Mouse (Mus musculus): ENCODE measurements at regions not wholly inside any gene's neighbourhood (a gene's known extent, or its start where the extent isn't known, plus 50 kb on each side); places are given as distances from the start of the nearest gene placed in this dataset.

DNA sequence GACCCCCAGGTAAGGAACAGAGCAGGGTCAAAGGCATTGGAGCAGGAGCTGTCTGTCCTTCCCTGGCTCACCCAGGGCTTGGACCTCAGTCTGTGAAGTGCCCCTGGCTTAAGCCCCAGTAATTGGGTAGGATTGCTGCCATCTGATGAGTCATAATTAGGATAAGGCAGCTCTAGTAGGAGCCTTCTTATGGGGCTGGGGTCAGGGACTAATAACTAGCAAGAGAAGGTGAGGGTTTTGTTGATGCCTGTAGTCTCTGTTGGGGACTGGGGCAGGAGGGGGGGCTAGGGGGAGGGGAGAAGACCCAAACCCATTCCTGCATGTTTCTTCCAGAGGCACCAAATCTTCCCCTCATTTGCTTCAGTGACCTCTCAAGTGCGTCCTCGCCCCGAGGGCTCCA lies 172.4 kb upstream of the Mki67 start:
- no peak for DNase-seq (ENCODE audit: low spot score)

DNA sequence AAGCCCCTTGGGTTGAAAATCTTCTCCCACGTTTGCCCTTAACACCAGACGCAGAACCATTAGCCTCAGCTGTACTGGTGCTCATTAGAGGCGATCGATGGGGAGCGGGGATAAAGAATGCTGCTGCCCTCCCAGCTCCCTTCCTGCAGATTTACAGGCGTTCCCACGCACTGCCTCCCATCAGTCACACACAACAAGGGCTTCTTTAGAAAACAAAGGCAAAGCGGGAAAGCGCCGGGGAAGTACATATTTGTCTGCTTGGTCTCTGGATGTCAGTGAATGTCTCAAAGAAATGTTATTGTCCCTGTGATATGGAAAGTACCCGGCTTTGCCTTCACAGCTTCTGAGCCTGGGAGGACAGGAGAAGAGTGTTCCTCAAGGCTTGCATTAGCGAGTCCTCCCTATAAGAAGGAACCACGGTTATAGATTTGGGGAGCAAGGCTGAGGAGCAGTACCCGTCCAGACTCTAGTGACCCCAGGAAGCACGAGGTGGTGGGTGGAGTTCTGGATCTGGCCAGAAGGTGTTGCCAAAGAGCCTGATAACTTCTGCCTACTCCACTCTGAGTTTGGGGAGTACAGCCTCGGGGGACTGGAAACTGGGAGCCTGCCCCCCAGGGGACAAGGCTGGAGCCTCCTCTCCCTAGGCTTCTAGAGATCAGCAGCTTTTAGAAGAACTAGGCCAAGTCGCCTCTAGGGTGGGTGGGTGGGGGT lies 173.0 kb upstream of the Mki67 start:
- DNase-seq (ENCODE audit: low spot score), result peak; percentile 10

DNA sequence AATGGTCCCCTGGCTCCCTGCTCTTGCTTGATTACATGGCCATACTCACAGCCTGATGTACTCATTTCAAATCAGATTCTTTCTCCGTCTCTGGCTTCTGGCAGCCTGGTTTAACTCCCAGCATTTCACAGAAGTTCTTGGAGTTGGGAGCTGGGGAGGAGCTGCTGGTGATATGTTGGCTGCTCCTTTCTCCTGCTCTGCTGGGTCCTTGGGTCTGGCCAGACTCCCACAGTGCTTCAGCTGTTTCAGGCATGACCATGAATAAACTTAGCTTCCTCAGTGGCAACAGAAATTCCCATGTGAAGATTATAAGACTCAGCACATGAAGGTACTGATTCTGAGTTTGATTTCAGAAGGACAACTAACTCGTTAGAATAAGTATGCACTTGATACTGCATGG lies 182.7 kb upstream of the Mki67 start:
- DNase-seq (ENCODE audit: low spot score), result no peak

DNA sequence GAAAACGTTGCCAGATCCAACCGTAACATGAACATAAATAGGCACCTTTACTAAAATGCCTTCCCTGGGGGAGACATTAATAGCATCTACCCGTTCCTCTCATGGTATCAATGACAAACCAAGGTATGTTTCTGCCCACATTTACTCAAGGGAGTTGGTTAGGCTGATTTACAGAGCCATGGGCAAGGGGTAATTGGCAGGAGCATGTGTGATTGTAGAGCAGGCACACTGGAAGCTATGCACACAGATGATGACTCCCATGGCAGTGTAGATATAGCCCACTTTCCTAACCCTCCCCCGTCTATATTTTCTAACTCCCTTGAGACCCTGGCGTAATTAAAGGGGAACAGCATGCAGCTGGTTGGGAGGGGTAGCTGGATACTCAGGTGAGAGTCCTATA lies 183.6 kb upstream of the Mki67 start:
- no peak for DNase-seq (ENCODE audit: low spot score)

DNA sequence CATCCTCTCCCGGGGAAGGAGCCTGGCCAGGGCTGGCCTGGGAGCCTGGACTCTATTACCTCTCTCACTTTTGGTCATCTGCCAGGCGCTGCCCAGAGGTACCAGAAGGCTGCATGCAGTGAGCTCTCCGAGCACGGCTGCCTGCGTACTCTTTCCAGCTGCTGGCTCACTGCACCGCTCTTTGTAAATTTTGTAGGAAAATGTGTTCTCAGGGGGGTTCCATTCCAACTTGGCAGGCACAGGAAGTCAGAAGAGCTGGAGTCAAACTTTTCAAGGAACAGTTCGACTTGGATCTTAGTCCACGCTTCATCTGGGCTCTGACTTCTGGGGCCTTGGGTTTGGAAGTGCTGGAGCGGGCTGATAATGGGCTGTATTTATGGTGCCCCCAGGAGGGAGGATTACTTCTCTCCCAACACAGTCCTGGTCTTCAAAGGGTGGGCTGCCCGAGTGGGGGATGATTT lies 184.7 kb upstream of the Mki67 start:
- DNase-seq (ENCODE audit: low spot score), result no peak

DNA sequence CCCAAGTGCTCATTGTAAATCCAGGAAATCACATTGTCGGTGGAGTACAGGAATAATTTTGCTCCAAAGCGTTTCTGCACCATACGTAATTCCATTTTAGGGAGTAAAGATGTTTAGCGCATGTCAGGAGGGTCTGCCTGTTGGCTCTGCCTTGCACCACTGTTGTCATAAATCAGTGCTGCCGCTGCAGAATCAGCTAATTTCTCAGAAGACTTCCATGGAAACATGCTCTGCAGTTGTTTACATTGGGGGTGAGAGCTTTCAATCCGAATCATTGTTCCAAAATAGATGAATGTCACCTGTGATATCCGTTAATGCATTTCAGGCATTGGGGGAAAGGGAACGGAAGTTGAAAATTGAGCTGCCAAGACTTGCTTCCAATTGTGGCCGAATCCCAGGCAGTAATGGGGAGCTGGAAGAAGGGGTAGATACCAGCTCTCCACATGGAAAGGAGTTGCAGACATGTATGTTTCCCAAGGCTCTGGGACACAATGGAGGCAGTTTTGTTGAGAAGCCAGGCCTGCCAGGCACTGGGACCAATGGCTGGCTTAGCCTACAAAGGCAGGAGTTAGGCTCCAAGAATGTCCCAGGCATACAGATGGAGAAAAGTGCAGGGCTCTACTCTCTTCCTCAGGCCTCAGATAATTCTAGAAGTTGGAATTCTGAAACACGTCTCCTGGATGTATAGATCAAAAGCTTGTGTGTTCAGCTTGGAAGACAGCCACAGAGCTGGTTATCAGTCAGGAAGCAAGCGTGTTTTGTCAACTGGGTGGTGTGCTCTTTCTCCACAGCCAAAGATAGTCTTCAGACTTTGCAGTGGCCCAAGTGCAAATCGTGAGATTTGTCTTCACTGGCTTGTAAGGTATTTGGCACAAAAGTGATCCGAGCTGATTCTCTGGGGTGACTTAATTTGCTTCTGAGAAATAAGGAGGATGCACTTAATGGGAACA lies 186.2 kb upstream of the Mki67 start:
- no peak for DNase-seq (ENCODE audit: low spot score)

DNA sequence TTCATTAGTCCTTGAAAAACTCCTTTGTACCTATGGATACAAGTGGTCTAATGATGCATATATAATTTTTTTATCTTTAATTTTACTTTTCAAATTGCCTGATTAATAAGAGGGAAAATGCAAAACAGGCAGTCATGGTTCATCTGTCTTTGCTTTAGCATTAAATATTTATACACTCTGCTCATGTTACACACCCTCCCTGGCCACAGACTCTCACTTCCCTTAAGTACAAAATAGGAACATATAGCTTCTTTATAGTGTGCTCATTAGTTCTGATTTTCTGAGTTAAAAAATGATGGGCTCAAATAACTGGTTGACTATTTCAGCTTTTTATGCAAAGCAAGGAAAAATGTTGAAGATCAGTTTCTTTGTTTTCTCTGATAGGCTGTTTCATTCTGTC lies 195.2 kb upstream of the Mki67 start:
- DNase-seq (ENCODE audit: low spot score), result no peak

DNA sequence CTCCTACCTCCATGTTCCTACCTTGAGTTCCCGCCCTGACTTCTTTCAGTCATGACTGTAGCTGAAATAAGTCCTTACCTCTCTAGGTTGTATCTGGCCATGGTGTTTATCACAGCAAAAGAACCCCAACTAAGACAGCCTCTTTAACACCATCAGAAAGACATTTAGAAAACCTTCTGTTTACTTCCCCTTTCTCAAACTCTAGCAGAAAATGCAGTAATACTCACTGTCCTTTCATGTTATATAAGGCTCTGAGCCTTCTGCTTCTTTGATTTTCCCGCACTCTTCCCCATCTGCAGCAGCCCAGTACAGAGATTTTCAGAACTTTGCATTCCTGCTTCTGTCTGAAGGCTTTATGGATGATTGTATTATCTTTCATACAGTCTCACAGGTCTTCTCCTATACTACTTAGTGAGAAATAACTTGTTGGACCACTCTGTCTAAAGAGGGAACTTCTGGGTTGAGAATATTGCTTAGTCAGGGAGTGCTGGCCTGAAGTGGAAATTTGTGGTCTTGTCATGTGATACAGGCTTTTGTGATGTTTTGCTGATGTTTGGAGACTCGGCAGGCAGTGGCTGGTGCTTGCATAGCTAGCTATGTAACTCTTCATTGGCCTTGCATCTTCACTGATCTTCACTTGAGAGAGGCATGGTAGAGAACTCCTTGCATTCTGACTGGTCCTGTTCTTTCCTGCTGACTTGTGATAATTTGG lies 197.9 kb upstream of the Mki67 start:
- DNase-seq (ENCODE audit: low spot score), result no peak

DNA sequence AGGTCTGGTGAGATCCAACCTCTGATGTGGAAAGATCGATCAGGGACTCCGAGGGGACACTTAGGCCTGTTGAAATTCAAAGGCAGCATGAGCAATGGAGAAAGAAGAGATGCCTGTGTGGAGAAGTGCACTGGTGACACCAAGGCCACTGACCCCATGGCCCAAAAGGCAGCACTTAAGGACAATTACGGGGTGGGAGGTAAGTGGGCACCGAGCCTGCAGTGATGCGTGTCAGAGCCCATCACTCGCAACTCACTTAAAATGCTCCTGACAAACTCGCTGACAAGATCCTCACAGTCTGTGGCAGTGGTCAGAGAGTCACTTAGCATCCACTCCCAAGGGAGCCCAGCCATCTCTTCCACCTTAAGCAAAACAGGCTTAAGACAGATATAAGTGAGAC lies 207.7 kb upstream of the Mki67 start:
- no peak for DNase-seq (ENCODE audit: low spot score)

DNA sequence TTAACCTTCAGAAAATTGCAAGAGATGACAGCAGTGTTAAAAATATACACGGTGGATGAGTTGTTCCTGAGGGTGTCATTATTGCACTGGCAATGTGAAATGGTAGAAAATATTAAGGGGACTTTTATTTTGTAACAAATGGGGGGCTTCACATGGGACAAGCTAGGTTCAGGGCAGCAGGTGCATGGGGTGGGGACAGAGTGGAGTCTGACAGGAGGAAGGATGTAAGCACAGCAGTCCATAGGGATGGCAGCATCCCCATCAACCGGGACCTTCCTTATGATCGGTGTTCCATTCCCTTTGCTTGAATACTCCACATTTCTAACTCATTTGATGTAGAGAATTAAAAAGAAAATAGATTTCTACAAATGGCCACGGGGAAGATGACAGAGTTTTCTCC lies 208.5 kb upstream of the Mki67 start:
- no peak for DNase-seq (ENCODE audit: low spot score)

DNA sequence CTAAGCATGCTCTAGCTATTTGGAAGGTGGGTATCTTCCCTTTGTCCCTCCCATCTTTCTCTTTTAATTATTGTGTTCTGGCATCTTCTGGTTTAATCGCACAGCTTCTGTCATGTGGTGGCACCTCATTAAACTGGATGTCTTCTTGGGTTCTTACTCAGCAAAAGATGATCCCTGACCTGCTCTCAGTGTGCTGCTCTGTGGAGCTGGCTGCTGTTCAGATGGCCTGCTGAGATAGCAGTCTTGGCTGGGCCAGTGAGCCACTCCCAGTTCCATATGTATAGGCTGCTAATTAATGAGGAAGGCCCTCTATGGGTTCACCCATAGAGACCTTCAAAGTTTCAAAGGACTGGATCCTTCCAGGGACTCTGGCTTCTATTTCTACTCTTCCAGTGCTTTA lies 213.9 kb upstream of the Mki67 start:
- no peak for DNase-seq (ENCODE audit: low spot score)

DNA sequence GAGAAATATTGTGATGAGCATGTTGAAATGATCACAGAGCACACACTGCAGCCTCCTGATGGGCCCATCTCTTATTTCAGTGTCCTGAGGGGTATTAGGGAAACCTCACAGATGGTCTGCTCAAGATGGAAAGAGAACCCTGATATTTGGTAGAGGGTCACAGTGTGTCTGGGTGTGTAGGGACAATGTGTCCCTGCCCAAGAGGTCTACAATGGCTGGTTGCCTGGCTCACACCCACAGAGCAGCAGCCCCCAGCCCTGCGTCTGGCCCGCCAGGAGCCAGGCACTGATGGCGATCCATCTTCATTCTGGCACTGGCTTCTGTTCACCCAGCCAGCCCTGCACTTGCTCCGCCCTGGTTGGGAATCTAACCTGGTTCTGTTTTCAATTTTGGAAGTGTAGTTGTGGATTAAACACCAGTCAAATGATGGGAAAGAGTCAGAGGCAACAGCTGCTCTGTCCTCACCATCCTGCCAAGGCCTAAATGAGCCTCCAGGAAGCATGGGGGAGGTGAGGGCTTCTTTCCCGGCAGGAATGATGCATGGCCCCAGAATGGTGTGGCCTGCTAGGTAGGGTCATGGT lies 216.5 kb upstream of the Mki67 start:
- DNase-seq (ENCODE audit: low spot score), result no peak

DNA sequence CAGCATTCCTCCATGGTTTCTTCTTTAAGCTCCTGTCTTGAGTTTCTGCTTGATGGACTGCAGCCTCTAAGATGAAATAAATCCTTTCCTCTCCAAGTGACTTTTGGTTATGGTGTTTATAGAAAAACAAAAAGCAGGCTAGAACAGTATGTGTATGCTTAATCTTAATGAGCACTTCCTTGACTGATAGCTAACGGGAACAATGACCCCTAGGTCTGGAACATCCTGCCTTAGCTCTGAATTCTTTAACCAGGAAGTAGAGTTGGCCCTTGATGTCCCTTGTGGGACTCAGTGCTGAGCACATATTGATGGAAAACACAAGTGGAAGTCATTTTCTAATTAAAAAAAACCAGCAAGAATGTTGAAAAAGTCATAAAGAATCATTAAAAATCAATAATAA lies 219.0 kb upstream of the Mki67 start:
- no peak for DNase-seq (ENCODE audit: low spot score)

DNA sequence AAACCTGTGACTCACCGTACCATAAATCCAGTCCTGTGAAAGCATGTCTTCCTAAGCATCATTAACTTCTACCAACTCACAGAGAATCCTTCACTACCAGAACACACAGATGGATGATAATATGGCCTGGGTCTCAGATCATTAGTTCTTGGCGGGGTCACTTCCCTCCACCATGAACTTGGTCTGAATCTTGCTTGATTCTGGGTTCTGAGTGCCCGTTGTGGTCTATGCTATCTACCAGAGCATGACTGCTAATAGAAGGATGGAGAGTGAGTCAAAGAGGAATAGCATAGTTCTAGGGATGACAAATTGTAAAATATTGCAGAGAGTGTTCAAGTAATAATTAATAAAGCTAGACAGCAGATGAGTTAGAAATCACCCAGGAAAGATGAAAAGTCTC lies 221.3 kb upstream of the Mki67 start:
- DNase-seq (ENCODE audit: low spot score), result no peak

DNA sequence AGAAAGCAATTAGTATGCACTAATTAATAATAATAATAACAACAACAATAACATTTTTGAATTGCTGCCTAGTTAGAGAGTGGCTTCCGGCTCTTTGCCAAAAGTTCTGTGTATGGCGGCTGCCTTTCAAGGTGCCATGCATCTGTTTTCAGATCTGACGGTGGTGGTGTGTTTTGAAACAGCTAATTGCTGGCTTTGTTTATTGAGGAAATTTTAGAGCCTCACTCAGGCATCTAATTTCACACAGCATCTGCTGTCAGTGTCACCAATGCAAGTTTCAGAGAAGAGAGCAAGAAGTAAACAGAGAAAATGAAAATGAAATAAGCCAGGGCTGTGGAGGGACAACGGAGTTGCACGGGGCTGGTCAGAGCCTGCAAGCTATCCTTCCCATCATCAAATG lies 223.2 kb upstream of the Mki67 start:
- DNase-seq (ENCODE audit: low spot score), result no peak

DNA sequence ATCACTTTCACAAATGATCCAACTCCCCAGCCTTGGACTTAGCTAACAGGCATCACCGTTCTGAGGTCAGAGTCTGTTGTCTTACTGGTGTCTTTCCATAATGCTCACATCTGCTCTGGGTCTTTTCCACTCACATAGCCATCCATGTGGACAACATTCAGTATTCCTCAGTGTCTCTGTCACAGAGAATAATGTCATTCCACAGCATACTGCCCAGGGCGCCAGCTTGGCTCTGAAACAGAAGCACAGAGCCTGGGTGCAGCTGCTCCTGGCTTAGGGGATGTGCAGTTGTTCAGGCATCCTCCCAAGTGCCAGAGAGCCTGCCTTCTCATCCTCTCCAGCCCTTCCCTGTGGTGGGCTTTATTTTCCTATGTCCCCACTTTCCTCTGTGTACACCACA lies 226.7 kb upstream of the Mki67 start:
- no peak for DNase-seq (ENCODE audit: low spot score)

DNA sequence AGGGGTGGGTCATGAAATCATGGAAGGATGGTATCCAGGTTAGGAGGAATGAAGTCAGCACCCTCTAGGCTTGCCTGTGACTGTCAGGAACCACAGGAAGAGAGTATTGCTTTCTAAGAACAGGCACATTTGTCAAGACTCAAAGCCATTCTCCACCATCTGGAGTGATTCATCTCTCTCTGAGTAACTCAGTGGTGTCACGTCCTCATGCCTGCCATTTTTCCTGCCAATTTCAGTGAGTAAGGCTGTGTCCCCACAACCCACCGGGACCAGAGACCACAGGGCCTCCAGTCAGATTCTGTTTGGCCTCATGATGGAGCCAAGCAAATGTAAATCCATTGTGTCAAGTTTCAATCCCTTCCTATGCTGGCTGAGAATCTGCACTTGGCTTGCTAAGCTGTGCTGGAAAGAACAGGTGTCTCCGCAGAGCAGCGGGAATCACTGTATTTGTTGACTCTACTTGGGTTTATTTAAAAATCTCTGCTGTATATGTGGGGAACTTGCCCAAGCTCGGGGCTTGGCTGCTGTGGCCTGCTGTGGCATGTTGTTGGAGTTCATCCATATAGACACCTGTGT lies 230.0 kb upstream of the Mki67 start:
- DNase-seq (ENCODE audit: low spot score), result peak; percentile 13

DNA sequence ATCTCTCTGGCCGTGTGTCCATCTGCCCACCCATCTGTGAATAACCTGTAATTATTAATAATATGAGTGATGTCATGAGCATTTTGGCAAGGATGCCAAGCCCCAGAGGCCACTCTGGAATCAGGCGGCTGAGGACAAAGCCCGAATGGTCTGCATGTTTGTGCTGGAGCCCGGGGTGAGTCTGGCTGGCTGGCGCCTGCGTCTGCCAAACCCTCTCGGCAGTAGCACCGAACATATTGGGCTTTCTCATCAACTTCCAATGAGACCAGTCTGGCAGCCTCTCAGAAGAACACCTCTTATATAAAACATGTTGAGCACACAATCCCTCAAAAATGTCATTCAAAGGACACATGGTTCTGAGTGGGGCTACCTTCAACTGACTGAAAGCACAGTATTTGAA lies 244.9 kb upstream of the Mki67 start:
- DNase-seq (ENCODE audit: low spot score), result peak; percentile 32

DNA sequence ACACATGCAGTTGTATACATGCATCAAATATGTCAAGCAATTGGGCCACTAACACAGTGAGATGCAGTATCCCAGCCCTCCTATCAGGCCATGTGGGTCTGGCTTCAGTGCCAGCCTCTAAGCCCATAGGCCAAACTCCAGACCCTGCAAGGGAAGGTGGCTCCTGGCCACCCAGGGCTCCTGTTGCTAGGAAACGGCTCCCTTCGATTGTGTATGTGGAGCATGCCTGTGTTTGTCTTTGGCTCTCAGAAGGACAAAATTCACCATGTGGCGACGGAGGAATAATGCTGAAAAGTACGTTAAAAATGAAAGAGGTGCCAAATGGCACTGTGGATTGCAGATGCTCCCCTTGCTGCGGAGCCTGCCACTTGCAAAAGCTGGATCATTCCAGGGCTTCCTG lies 249.4 kb upstream of the Mki67 start:
- DNase-seq (ENCODE audit: low spot score), result peak; percentile 42

DNA sequence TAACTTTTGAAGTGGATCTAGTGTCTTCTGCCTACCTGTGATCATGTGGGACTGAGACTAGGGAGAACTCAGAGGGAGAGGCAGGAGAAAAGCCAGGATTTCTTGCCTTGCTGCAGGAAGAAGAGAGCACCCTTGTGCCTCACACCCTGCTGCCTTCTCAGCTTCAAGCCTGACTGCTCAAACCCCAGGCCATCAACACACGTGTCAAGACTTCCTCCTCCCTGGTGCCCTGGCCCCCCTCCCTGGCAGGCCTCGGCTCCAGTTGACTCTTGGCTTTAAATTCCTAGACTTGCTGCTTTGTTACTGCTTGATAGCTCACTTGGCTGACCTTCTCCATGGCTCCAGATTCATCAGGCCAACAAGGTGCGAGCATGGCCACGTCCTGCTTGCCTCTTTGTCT lies 250.1 kb upstream of the Mki67 start:
- DNase-seq (ENCODE audit: low spot score), result no peak

DNA sequence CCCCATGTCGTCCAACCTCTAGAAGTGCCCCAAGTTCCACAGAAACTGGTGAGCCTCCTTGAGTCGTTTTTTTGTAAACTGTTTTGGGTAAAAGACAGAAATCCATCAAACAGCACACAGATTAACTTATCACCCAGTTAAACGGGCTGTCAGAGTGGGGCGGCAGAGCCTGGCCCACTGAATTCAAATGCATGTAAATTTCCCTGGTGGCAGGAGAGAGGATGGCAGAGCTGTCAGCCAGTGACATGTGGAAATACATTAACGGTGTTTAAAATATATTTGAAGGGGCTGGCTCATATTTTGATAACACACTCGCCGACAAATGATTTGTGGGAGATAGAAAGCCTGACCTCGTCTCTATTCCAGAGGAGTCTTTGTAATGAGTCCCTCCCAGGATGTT lies 252.5 kb upstream of the Mki67 start:
- DNase-seq (ENCODE audit: low spot score), result no peak

DNA sequence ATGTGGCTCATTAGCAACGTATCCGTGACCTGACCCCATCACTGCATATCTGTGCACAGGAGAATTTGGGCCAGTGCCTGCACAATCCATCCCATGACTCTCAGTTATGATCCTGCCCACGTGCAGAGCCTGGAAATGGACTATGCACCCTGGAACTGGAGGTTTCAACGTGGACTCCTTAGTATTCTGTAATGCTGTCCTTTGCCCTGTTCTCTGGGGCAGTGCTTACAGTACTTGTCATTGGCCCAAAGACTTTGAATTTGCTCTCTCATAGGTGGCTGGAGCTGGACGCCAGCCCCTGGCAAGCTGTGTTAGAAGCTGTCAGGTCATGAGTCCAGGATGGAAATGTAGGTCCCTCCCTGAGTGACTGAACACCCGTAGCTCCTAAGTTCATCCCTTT lies 269.9 kb upstream of the Mki67 start:
- DNase-seq (ENCODE audit: low spot score), result no peak

Data from layer of hippocampus, adult 11-12 months (tissue).